Mouse (Mus musculus) kidney, postnatal 0 days (tissue): ENCODE results near the gene Gm20388. TPM values are rescaled to one million over a fixed set of nuclear protein-coding genes. Genes with fewer than 3 reads are reported as not detected.

Experiments used
- ATAC-seq: fragments of 200-750 bp; cut with Nextera tagmentation; replicated peaks from 2 replicates; pipeline ENCODE4 v1.8.0; 2017; ENCODE audit warnings: low read depth, moderate number of reproducible peaks, moderate TSS enrichment, moderate library complexity; ENCODE audit not compliant: low FRiP score
- DNase-seq: peaks from one replicate; pipeline ENCODE4 v3.0.0-alpha.2; 2016; ENCODE audit warnings: low spot score
- H3K27ac ChIP-seq: fragments of 300-500 bp; sonication (generic); 2 replicates; pipeline ENCODE4 v1.5.1; 2014; ENCODE audit warnings: mild to moderate bottlenecking
- H3K27me3 ChIP-seq: fragments of 300-500 bp; sonication (generic); 2 replicates; pipeline ENCODE4 v1.6.1; 2014; ENCODE audit warnings: low read length, mixed read lengths; ENCODE audit not compliant: insufficient read depth
- H3K36me3 ChIP-seq: fragments of 300-500 bp; sonication (generic); 2 replicates; pipeline ENCODE4 v1.6.1; 2014; ENCODE audit warnings: low read length, mixed read lengths; ENCODE audit not compliant: insufficient read depth
- H3K4me1 ChIP-seq: fragments of 300-500 bp; sonication (generic); replicated peaks from 2 replicates; pipeline ENCODE4 v1.6.1; 2014; ENCODE audit warnings: antibody characterized with exemption, low read length, mixed read lengths; ENCODE audit not compliant: insufficient read depth
- H3K4me2 ChIP-seq: fragments of 300-500 bp; sonication (generic); 2 replicates; pipeline ENCODE4 v1.6.1; 2014; ENCODE audit warnings: mild to moderate bottlenecking, low read length, moderate library complexity, mixed read lengths
- H3K4me3 ChIP-seq: fragments of 300-500 bp; sonication (generic); replicated peaks from 2 replicates; pipeline ENCODE4 v1.5.1; 2014; ENCODE audit warnings: low read depth, low read length
- H3K9ac ChIP-seq: fragments of 300-500 bp; sonication (generic); 2 replicates; pipeline ENCODE4 v1.6.1; 2014; ENCODE audit warnings: low read depth, low read length
- H3K9me3 ChIP-seq: fragments of 300-500 bp; sonication (generic); replicated peaks from 2 replicates; pipeline ENCODE4 v1.6.1; 2016; ENCODE audit warnings: low read length, inconsistent platforms, mixed read lengths
- CTCF ChIP-seq: IDR thresholded peaks from 2 replicates; pipeline ENCODE4 v1.5.1; 2016; ENCODE audit warnings: antibody characterized with exemption, low read depth, mild to moderate bottlenecking, moderate library complexity
- WGBS: fragments of 180-500 bp; shearing (Covaris S2); extraction: QIAGEN DNeasy Blood & Tissue Kit; methylation state at CpG from one replicate; pipeline ENCODE4 v1.1.7; 2014; 5-methylcytosine and 5-hydroxymethylcytosine counted together
- polyA plus RNA-seq: library from polyadenylated mRNA; unstranded; fragments of >200 nt; fragmentation: Nextera tagmentation; extraction: Ambion mirVana; gene quantifications from 2 replicates; pipeline ENCODE4 v1.2.1, GENCODE M21; 2015

Gene Gm20388
- polyA plus RNA-seq, 1 experiment from 2014 or later = not detected

DNA sequence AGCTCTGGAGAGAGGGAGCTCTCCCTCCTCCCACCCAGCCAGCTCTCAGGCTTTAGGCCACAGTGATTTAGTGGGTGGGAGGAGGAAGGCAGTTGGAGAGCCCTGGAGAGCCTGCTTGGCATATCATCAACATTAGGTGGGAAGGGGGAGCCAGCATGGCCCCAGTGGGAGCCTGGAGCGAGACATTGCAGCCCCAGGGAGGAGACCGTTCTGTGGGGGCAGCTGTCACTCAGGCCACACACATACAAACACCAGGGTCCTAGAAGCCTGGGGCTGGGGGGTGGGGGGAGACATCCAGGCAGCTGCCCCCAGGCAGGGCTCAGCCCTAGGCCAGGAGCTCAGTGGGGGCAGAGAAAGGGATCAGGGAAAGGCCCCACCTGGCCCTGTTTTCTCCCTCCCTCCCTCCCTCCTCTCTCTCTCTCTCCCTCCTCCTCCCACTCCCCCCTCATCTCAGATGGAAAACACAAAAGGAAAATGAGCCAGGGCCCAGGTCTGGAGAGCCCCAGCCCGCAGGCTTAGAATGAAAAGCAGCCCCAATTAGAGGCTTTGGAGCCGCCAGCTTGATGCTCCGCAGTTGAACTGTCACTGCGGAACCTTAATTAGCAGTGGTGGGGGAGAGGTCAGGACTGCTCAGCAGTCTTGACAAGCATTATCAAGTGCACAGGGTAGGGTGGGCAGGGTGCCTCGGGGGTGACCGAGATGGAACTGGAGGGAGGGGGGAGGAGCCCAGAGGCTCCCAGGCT is 514.7 kb downstream of the Gm20388 start:
- Histone ChIP-seq H3K9me3 (no peaks in the 10 kb centered on the region), H3K4me2 (no peak overlapping the region), H3K9ac (no peak overlapping the region), H3K27ac (peak overlapping the region; percentile 71), H3K27me3 (no peaks in the 10 kb centered on the region), H3K4me3 (no peak overlapping the region), H3K4me1 (peaks cover 45% of the 10 kb centered on the region), H3K36me3 (no peaks in the 10 kb centered on the region)
- DNase-seq = peak; percentile 93
- WGBS = 20% methylated on average over 8 of the region's 8 CpGs
- ATAC-seq = peak; percentile 57
- TF ChIP-seq CTCF = no peak

DNA sequence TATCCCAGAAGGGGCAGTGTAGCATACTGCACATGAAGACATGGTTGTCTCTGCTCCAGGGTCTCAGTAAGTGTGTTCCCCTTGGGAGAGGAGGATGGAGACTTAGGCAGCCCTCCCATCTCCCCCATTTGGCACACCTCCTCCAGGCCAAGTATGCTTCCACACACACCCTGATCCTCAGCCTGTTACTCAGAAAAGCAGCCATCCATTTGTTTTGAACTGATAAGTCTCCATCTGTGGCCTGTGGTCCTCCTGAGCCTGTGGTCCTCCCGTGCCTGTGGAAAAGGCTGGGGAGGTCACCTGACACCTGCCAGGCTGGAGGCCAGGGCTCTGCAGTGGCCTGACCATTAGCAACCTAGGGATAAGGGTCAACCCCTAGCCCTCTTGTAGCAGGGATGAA is 515.5 kb downstream of the Gm20388 start:
- no peak for TF ChIP-seq CTCF
- DNase-seq (no peak), ATAC-seq (0 out of 2 replicates have a peak, but pooled peaks have one; percentile 5)
- Histone ChIP-seq H3K4me3 (no peak overlapping the region), H3K4me1 (peaks cover 43% of the 10 kb centered on the region), H3K9me3 (no peaks in the 10 kb centered on the region), H3K9ac (no peak overlapping the region), H3K27ac (no peak overlapping the region), H3K4me2 (no peak overlapping the region), H3K36me3 (no peaks in the 10 kb centered on the region), H3K27me3 (no peaks in the 10 kb centered on the region)
- 32% methylated on average over 1 of the region's 1 CpGs for WGBS

DNA sequence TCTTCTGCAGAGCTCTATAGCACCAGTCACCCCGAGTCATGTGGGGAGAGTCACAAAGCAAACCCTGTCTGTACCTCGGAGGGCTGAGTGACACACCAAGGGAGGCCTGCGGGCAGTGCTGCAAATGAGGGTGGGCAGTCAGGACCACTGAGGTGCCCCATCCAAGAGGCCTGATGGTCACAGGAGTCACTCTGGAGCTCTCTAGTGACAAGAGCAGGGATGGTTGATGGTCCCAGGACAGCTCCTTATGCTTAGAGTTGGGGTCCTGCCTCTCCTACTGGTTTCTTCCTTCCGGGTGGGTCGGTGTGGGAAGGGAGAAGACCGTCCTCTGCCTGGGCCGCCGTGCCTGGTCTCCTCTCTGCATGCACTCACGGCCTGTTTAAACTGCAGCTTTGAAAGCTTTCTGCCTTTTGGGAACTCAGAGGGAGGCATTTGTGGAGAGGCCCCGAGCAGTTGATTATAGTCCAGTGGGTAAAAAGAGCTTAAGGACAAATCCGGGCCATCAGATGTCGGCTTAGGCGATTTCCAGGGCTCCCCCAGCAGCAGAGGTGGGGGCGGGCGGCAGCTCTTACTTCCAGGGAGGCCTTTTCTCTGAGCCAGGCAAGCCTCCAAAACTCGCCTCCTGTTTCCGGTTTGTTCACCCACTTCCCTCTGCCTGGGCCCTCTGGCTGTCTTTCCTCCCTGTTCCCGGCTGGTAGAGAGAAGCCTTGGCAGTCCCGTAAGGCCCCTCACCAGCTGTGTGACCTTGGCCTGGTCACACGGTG is 516.2 kb downstream of the Gm20388 start:
- DNase-seq (peak; percentile 53), ATAC-seq (no peak)
- Histone ChIP-seq H3K27ac (0 out of 2 replicates have a peak overlapping the region, but pooled peaks have one; percentile 20), H3K4me3 (no peak overlapping the region), H3K4me1 (peaks cover 36% of the 10 kb centered on the region), H3K27me3 (no peaks in the 10 kb centered on the region), H3K9ac (no peak overlapping the region), H3K36me3 (no peaks in the 10 kb centered on the region), H3K4me2 (no peak overlapping the region), H3K9me3 (no peaks in the 10 kb centered on the region)
- WGBS = 49% methylated on average over 20 of the region's 20 CpGs
- no peak for TF ChIP-seq CTCF

DNA sequence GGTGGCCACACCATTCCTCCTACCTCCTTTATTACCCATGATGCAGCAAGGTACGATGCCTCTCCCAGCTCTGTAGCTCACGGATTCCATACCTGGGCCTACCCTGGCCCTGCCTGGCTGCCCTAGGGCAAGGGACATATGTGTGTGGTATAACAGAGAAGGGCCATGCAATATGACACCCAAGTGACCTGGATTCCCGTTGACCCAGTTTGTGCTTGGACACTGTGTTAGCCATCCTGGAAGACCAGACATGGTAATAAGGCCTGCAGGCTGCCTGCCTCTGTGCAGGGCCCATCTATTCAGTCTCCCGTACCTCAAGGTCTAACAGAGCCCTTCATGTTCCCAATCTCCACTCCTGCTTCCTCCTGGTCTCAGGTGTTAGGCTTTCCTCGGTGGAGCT is 517.9 kb downstream of the Gm20388 start:
- no peaks in the 10 kb centered on the region for H3K9me3 ChIP-seq
- H3K4me2 ChIP-seq = no peak overlapping the region
- ATAC-seq (no peak), DNase-seq (no peak)
- H3K4me1 ChIP-seq = peaks cover 35% of the 10 kb centered on the region; the same call in 1 of the 2 replicates
- no peak for TF ChIP-seq CTCF
- no peak overlapping the region for H3K4me3 ChIP-seq
- no peaks in the 10 kb centered on the region for H3K27me3 ChIP-seq
- 71% methylated on average over 5 of the region's 5 CpGs for WGBS
- H3K27ac ChIP-seq = no peak overlapping the region
- no peaks in the 10 kb centered on the region for H3K36me3 ChIP-seq
- H3K9ac ChIP-seq = no peak overlapping the region

DNA sequence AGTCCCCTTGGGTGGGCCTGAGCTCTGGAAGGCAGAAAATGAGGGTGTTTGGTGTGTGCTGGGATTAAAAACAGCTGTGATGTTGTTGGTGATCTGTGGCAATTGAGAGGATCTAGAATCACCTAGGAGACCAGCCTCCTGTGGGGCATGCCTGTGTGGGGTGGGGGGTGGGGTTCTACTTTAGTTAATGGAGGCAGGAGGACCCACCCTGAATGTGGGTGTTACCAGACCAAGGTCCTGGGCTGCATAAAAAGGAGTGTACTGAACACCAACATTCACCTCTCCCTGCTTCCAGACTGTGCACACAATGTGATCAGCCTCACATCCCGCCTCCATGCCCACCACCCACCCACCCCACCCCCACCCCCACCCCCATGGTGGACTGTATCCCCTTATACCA is 518.5 kb downstream of the Gm20388 start:
- no peaks in the 10 kb centered on the region for H3K9me3 ChIP-seq

DNA sequence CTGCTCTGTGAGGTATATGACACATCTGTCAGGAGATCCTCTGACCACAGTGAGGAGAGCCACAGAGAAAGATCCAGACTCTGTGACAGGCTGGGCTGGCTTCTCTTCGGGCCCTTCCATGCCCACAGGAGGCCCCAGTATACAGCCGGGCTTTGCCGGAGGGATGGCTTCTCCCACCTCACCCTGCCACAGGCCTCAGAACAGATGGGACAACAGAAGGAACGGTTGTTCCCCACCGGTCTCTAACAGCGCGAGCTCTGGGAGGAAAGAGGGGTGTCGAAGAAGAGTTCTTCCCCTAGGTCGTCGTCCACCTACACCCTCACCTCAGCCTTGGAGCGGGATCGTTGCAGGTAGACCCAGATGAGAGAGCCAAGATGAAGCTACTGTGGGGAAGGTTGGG is 520.4 kb downstream of the Gm20388 start:
- Histone ChIP-seq H3K27me3 (no peaks in the 10 kb centered on the region), H3K9me3 (no peaks in the 10 kb centered on the region), H3K4me1 (peaks cover 15% of the 10 kb centered on the region; the same call in 1 of the 2 replicates), H3K4me2 (no peak overlapping the region), H3K9ac (no peak overlapping the region), H3K27ac (no peak overlapping the region), H3K36me3 (no peaks in the 10 kb centered on the region), H3K4me3 (no peak overlapping the region)
- ATAC-seq = no peak
- no peak for DNase-seq
- no peak for TF ChIP-seq CTCF
- 91% methylated on average over 12 of the region's 12 CpGs for WGBS

More for the DNA sequence above, 518.5 kb downstream of the Gm20388 start:
- no peak overlapping the region for H3K4me3 ChIP-seq
- H3K4me2 ChIP-seq = no peak overlapping the region
- H3K9ac ChIP-seq = no peak overlapping the region
- H3K4me1 ChIP-seq = peaks cover 31% of the 10 kb centered on the region; the same call in 1 of the 2 replicates
- no peak for TF ChIP-seq CTCF
- DNase-seq (no peak), ATAC-seq (no peak)
- no peaks in the 10 kb centered on the region for H3K27me3 ChIP-seq
- H3K36me3 ChIP-seq = no peaks in the 10 kb centered on the region
- WGBS = 100% methylated on average over 1 of the region's 1 CpGs
- no peak overlapping the region for H3K27ac ChIP-seq
